8 mouse cellular contexts compared by ENCODE assay signal in the genomic region with DNA sequence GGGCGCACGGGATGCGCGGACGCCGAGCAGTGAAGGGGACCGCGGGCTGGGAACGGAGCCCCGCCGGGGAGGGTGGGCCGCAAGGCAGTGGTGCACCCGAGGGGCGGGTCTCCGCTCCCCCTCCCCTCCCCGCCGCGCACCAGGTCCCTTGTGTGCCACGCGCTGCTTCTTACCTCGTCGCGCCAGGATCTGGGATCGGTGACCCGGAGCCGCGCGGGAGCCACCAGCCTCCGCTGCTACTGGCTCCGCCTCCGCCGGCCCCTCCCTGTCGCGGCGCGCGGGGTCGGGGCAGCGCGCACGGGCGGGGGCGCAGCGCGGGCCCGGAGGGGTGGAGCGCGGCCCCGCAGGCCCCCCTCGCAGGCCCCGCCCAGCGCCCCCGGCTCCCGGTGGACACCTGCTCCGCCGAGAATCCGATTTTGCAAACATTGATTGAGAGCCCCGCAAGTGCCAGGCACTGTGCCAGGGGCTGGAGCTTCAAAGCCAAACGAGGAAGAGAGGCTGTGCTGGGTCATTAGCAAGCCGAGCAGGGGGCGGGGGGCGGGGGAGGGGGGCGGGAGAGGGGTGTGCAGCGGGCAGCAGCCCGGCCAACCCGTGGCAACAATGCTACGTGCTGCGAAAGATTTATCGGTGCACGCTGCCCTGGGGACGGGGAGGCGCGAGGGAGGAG. TPM values are rescaled to one million over a fixed set of nuclear protein-coding genes. Genes with fewer than 3 reads are reported as not detected.
A peak's percentile ranks its signal among the peaks of the same experiment; 100 is the strongest.
DNase-seq lines count a peak whose midpoint lies in the region; ATAC-seq and TF ChIP-seq lines count a peak whose summit lies in the region.

No protein-coding gene starts in this region.

- H3K4me1 ChIP-seq in hindbrain, embryonic 14.5 days (replicated peaks; ENCODE audit: control insufficient read depth, insufficient read depth, low read length) = peaks cover 32% of the 10 kb centered on the region

- peak overlapping the region; percentile 85 for H3K9ac ChIP-seq in hindbrain, embryonic 14.5 days

- 2% methylated on average over 45 of the region's 73 CpGs for WGBS in hindbrain, embryonic 14.5 days

- peaks cover 9% of the 10 kb centered on the region for H3K36me3 ChIP-seq in hindbrain, embryonic 14.5 days (replicated peaks; ENCODE audit: control insufficient read depth, insufficient read depth)

- peak; percentile 92 for ATAC-seq in hindbrain, embryonic 14.5 days (ENCODE audit: low FRiP score)

- H3K4me3 ChIP-seq in gastrocnemius, adult 2 months = peak overlapping the region; percentile 78
- H3K4me3 ChIP-seq in hindbrain, embryonic 14.5 days (replicated peaks; ENCODE audit: low read length) = peak overlapping the region; percentile 79
- H3K4me3 ChIP-seq in left cerebral cortex, adult 2 months = peak overlapping the region; percentile 79

- no peak for TF ChIP-seq CTCF in gastrocnemius, adult 2 months (IDR thresholded peaks at IDR 0.05)
- TF ChIP-seq CTCF in left cerebral cortex, adult 2 months (IDR thresholded peaks at IDR 0.05) = no peak

- H3K9me3 ChIP-seq in hindbrain, embryonic 14.5 days (ENCODE audit: control insufficient read depth, low read length) = no peaks in the 10 kb centered on the region

- peak overlapping the region; percentile 75 for H3K4me2 ChIP-seq in hindbrain, embryonic 14.5 days (replicated peaks)

- H3K27me3 ChIP-seq in hindbrain, embryonic 14.5 days (ENCODE audit: control insufficient read depth, insufficient read depth, low read length) = no peaks in the 10 kb centered on the region

- DNase-seq in adrenal gland, adult (ENCODE audit: inconsistent age in 2 of 2, low spot score in 1 of 2) = peak; percentile 90 to 93
- DNase-seq in cerebellum, postnatal 14 days = peak; percentile 93 to 97
- DNase-seq in gastrocnemius, adult 2 months = peak; percentile 89
- DNase-seq in hindbrain, embryonic 14.5 days (ENCODE audit: low spot score) = peak; percentile 82
- DNase-seq in left cerebral cortex, adult 2 months (ENCODE audit: extremely low spot score in 1 of 2, low spot score in 2 of 2) = peak; percentile 70 to 71
- peak; percentile 72 for DNase-seq in lung, postnatal 36 days
- DNase-seq in right cerebral cortex, postnatal 14 days = peak; percentile 68
- DNase-seq in T-cell, adult 2 months (ENCODE audit: low spot score) = no peak

- peak overlapping the region; percentile 93 for H3K27ac ChIP-seq in gastrocnemius, adult 2 months
- peak overlapping the region; percentile 85 for H3K27ac ChIP-seq in hindbrain, embryonic 14.5 days
- peak overlapping the region; percentile 93 for H3K27ac ChIP-seq in left cerebral cortex, adult 2 months

- intact Hi-C loops in gastrocnemius, adult 2 months (cut with DNase I) = no loop called here
- intact Hi-C loops in left cerebral cortex, adult 2 months (cut with DNase I) = loop anchor here (1.0 kb wide), 1 partner anchor 60 kb away; no protein-coding TSS in a partner anchor

RNA-seq across cellular contexts. Expression of a gene that starts 1.4 kb away (rescaled TPM):
- 10 to 100 TPM; 19.4 to 34.7 TPM for total RNA-seq in gastrocnemius, adult 2 months (2021)
- polyA plus RNA-seq in hindbrain, embryonic 14.5 days (2014; fragmentation: Nextera tagmentation; extraction: Ambion mirVana) = 53.5 and 57.2 TPM in 2 replicates
- total RNA-seq in left cerebral cortex, adult 2 months (2021) = 10 to 100 TPM; 94.6 to 98.8 TPM

RNA-seq across cellular contexts. Expression of a gene that starts 14.5 kb away (rescaled TPM):
- 10 to 100 TPM; 17.6 to 18.9 TPM for total RNA-seq in gastrocnemius, adult 2 months (2021)
- 0.27 TPM in 1 of 2 replicates, not detected in the other for polyA plus RNA-seq in hindbrain, embryonic 14.5 days (2014; fragmentation: Nextera tagmentation; extraction: Ambion mirVana)
- not detected for total RNA-seq in left cerebral cortex, adult 2 months (2021)

RNA-seq across cellular contexts. Expression of a gene that starts 40.0 kb away (rescaled TPM):
- 100 to 1,000 TPM; 123 to 129 TPM for total RNA-seq in gastrocnemius, adult 2 months (2021)
- 24.0 and 24.7 TPM in 2 replicates for polyA plus RNA-seq in hindbrain, embryonic 14.5 days (2014; fragmentation: Nextera tagmentation; extraction: Ambion mirVana)
- 100 to 1,000 TPM; 206 to 220 TPM for total RNA-seq in left cerebral cortex, adult 2 months (2021)

RNA-seq across cellular contexts. Expression of a gene that starts 42.7 kb away (rescaled TPM):
- not detected for total RNA-seq in gastrocnemius, adult 2 months (2021)
- not detected in 2 replicates for polyA plus RNA-seq in hindbrain, embryonic 14.5 days (2014; fragmentation: Nextera tagmentation; extraction: Ambion mirVana)
- total RNA-seq in left cerebral cortex, adult 2 months (2021) = not detected

Comparison
In these comparisons a context has a peak if more than half of its experiments do, and no peak if none do; other contexts are left out.
1. RNA of a gene that starts 14.5 kb away (total RNA-seq): 17.6 to 18.9 TPM in gastrocnemius, adult 2 months; not detected in left cerebral cortex, adult 2 months; every median in the first group is over 10 times any median in the second.
2. Peak in every context shown above with its lines, with median percentiles within 50 percentile points of each other: H3K27ac ChIP-seq and H3K4me3 ChIP-seq.